Mouse (Mus musculus): ENCODE data around the gene Pafah1b2.

Pafah1b2 gene

DNA sequence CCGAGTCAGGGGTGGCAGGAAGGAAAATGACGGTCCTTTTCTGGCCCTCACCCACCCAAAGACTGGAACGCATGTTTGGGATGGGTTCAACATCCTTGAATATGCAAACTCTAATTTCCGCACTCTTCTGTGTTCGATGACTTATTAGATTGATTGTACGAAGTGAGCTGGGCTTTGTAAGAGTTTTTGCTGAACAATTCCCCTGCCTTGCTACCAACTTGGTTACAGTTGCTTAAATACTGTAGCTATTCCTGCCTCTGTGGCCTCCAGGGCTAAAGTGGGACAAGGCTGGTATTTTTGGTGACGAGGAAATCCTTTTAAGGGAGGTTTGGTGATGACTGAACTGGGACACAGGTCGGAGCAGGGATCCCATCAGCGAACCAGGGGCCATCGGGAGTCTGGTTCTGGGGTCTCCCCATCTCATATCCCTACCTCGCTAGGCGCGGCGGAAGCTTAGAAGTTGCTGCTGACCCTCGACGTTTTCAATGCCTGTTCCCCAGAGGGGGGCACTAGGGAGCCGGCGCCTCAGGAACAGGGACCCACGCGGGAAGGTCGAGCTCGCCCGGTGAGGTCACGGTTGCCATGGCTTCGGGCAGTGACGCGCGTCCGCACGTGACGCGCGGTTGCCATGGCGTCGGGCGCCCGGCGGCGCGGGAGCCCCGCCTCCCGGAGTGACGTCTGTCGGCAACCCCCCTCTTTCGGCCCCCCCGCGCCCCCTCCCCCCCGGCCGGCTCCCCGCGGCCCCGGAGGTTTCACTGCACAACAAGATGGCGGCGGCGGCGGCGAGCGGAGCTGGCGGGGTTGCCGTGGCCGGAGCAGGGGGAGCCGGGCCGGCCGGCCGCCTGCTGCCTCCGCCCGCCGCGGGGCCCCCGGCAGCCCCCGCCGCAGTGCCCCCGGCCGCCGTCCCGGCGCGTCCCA lies at the start of gene Pafah1b2, which contains the start of gene Sik3:
TSS of gene Pafah1b2 (minus strand) at position 600 of the 918 bp plus-strand sequence.
TSS of gene Sik3 (plus strand) at position 730 of the 918 bp plus-strand sequence.
- DNase-seq (ENCODE audit: low read depth): peak; percentile 88

DNA sequence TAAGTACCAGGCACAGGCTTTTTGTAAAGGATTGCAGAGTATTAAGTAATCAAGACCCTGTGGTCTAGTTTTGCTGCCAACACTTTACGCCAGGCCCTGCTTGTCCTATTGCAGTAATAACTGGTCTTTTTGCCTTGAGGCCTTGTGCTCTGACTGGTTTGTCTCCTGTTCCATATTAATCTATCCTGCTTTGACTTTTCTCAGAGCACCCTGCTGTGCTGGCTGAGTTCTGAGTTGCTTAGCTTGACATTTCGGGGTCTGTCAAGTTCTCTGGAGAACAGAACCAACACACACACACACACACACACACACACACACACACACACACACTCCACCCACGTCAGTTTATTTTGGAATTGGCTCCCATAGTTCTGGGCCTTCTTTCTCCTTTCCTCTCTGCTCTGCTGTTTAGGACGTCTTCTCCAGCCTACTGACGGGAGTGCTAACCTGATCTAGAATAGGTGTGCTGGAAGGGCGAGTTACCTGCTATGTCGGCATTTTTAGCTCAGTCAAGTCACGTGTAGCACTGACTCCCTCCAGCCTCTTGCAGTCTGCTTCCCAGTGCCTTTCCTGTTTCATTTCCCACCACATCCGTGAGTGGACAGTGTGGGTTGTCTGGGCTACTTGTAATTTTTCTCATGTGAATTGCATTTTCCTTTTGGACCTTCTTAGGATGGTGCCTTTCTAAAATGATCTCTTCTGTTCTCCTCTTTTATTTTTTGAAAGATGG lies 49.4 kb upstream of the Pafah1b2 start:
- DNase-seq (ENCODE audit: low read depth): no peak

DNA sequence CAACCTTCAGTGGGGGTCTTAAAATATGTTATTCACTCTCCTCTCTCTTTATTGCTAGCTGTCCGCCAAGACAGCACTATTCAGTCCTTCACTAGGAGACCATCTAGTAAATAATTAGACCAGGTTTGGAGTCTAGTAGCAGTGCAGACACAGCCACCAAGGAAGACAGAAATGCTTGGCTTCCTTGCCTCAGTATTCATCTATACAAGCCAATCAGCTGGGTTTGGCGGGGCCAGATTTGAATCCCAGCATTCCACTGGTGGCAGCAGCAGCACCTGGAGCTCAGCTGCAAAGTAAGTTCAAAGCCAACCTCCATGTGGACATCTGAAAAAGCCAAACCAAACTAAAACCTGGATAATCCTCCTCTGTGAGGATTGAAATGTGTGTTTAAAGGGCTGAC lies 47.8 kb upstream of the Pafah1b2 start:
- no peak for DNase-seq (ENCODE audit: low read depth)

DNA sequence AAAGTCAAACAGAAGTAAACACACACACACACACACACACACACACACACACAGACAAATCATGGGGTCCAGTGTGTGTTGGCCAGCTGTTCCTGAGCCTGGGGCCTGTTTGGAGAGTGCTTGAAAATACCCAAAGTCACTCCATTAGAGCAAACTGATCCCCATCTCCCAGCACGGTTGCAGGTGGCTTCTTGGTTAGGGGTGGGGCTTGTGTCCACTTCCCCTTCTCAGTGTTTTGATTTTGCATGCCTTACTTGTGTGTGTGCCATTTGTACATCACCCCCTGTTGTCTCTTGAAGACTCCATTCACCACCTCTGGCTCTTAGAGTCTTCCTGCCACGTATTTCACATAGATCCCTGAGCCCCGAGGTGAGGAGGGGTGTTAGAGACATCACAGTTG lies 45.6 kb upstream of the Pafah1b2 start:
- no peak for DNase-seq (ENCODE audit: low read depth)

DNA sequence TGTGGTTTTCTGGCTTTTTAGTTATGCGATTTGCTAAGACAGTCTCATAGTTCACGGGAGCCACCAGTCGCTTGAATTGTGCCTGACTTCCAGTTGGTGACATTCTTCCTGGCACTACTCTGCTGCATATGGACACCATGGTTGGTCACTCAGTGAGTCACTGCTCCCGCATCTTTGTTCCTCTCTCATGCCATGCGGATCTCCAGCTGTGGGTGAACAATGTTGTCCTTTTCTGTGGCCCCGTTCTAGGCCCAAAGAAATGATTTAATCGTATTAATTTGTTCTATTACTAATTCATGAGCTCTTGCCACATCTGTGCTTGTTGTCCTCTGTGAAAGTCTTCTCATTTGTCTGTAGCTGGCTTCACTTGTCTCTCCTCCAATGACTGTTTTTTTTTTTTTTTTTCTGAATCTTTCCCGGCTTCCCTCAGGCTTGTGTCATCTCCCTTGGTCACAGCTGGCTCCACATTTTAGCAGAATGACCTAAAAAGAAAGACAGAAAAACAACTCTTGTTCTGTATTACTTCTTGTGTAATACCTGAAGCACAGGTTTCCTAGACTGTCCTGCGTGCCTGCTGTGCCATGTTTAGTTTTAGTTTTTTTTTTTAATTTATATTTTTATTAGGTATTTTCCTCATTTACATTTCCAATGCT lies 40.6 kb upstream of the Pafah1b2 start:
- no peak for DNase-seq (ENCODE audit: low read depth)

DNA sequence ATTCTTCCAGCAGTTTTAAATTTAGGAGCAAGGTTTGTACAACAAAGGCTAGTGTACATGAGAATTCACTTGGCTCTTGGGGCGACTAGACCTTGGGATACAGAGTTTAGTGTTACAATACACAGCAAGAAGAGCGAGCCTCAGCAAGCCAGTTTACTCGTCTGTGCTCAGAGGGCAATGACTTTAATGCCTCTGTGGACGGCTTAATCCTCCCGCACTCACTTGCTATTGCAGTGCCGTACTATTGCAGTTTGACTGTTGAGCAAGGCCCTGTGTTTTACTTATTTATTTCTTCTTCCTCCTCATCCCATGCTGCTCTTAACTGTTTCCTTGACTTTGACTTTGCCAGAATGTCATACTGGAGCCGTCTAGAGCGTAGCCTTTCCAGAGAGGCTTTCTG lies 37.7 kb upstream of the Pafah1b2 start:
- DNase-seq (ENCODE audit: low read depth): no peak

DNA sequence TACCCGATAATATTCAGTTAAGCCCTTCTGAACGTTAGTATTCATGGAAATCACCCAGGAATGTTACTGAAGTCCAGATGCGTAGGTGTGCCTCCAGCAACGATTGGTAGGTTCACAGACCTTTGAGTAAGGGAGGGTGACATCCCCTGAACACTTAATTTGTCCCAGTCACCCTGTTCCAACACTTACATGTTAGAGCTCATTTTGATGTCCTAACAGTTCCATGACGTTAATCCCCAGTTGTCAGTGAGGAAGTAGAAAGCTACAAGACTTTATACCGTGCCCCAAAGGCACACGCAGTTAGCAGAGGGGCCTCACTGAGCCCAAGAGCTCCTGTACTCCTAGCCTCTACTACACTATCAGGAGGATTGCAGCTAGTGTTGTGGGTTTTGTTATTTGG lies 37.0 kb upstream of the Pafah1b2 start:
- DNase-seq (ENCODE audit: low read depth): no peak

- no peak for DNase-seq (ENCODE audit: low read depth)
Observed at GRCm38 (mm10) chr9:46046724-46047517, 34.4 kb upstream of the Pafah1b2 start.

DNA sequence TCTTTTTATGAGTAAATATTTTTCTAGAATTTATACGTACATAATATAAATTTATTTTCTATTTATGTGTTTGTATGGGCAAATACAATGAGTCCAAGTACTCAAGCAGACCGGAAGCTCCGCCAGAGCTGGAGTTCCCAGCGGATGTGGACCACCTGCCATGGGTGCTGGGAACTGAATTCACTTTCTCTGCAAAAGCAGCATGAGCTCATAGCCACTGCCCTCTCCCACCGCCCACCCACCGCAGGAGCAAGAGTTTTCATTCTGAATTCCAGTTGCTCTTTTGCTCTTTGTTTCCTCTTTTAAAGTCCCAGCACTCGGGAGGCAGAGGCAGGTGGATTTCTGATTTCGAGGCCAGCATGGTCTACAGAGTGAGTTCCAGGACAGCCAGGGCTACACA lies 31.1 kb upstream of the Pafah1b2 start:
- DNase-seq (ENCODE audit: low read depth): no peak

- no peak for DNase-seq (ENCODE audit: low read depth)
Observed at GRCm38 (mm10) chr9:46042387-46042786, 29.9 kb upstream of the Pafah1b2 start.

DNA sequence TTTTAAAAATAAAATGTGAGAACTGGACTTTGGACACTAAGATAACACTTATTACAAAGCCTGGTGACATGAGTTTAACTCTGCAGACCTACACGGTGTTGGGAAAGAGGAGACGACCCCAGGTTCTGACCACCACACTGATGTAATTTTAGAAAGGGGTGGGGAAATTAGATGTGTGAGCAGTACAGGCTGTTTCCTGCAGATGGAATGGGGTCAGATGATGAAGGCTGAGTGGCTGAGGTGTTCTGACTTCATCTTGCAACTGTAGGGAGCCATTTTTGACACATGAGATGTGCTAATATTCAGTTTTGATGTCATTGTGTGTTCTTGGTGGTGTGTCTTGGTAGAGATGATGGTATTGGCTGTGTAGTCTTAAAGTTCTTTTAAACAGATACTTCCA lies 28.7 kb upstream of the Pafah1b2 start:
- DNase-seq (ENCODE audit: low read depth): no peak

- DNase-seq (ENCODE audit: low read depth): no peak
Observed at GRCm38 (mm10) chr9:46038786-46039185, 26.3 kb upstream of the Pafah1b2 start.

GRCm38 (mm10) chr9:46036881-46037280 lies 24.4 kb upstream of the Pafah1b2 start:
- DNase-seq (ENCODE audit: low read depth): no peak

DNA sequence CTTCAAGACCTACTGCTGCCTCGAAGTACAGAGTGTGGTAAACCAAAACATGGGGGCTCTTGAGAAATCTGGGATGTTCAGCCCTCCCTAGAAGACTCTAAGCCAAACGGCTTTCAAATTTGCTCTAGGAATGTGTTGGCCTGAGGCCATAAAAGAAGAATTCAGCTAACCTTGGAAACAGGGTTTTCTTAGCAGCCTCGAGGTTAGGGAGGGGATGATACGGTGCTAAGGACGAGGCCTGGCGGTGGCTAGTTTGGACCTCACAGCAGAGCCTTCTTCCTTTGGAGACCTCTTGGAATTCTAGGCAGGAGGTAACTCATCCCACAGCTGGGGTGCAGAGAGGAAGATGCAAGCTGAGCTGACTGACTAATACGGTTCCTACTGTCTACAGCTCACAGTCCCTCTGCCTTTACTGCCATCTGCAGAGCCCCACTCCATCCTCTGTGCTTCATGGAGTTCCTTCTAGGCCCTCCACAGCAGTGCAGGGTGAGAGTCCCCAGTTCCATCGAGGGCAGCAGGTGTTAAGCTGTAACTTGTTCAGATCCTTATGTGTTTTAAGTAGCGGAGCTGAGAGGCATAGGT lies 22.9 kb upstream of the Pafah1b2 start:
- DNase-seq (ENCODE audit: low read depth): no peak

DNA sequence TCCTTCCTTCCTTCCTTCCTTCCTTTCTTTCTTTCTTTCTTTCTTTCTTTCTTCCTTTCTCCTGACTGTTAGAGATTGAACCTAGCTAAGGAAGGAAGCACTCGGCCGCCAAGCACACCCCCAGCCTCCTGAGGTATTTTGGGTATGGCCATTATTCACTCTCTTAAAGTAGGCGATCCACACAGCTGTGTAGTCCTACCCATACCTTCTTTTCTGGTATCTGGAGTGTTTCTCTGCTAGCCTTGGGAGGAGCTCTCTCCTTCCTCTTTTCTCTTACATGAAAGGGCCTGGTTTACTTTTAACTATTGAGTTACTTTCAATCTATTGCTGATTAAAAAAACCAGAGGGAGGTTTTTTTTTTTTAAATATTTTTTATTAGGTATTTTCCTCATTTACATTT lies 21.4 kb upstream of the Pafah1b2 start:
- DNase-seq (ENCODE audit: low read depth): no peak

DNA sequence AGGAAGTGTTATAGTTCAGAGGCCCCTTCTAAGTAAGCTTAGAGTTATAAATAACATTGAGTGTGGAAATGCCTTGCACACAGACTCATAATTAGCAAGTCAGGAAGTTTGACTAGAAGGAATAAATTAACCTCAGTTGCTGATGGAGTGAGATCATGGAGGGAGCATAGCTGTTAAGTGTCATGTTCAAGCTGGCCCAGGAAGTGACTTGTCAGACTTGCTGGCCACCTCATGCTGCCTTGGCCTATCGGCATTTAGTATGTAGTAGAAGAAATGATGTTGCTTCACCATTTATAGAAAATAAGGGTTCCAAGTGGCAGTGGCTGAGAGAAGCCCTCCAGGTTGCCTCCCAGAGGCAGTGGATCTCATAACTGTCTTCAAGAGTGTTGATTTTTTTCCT lies 20.6 kb upstream of the Pafah1b2 start:
- DNase-seq (ENCODE audit: low read depth): no peak

DNA sequence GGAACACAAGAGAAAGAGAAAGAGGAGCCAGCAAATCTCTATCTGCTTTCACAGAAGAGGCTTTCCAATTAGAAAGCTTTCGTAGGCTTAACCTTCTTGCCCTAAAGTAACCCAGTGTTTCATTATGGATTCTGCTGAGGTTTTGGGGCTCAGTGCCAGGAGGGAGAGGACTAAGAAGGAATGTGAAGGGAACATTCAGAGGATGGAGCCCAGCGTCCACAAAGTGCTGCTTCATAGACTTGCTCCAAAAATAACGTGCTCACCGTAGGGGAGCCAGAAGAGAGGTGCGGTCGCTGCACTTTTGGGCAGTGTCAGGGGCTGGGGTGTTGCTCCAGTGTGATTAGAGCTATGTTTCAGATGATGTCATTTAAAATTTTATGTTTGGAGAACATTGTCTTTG lies 19.7 kb upstream of the Pafah1b2 start:
- DNase-seq (ENCODE audit: low read depth): no peak

DNA sequence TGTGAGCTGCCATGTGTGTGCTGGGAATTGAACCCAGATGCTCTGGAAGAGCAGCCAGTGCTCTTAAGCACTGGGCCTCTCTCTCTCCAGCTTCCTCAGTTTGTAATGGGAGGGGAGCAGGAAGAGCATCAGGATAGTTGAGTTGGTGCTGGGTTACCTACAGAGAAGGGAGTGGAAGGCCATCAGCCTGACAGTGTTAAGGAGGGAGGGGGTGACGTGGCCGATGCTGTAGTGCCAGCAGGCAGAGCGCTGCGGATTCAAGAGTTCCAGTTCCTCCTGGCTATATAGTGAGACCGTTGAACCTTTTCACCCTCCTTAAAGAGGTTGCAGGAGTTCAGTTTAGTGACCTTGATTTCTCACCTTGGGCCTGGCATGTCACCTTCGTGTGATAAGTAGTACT lies 18.5 kb upstream of the Pafah1b2 start:
- no peak for DNase-seq (ENCODE audit: low read depth)

DNA sequence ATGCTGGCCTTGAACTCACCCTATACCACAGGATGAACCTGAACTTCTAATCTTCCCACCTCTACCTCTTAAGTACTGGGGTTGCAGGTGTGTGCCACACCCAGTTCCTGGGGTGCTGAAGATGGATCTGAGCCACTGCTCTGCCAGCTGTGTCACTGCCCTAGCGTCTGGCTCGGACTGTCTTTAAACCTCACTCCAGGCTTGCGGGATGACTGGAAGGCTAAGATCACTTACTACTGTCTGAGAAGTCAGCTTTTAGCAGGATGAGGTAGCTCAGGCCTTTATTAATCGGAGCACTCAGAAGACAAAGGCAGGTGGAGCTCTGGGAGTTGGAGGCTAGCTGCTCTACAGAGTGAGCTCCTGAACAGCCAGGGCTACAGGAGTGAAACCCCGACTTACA lies 17.7 kb upstream of the Pafah1b2 start:
- DNase-seq (ENCODE audit: low read depth): no peak

GRCm38 (mm10) chr9:46029534-46029933 lies 17.0 kb upstream of the Pafah1b2 start:
- no peak for DNase-seq (ENCODE audit: low read depth)

DNA sequence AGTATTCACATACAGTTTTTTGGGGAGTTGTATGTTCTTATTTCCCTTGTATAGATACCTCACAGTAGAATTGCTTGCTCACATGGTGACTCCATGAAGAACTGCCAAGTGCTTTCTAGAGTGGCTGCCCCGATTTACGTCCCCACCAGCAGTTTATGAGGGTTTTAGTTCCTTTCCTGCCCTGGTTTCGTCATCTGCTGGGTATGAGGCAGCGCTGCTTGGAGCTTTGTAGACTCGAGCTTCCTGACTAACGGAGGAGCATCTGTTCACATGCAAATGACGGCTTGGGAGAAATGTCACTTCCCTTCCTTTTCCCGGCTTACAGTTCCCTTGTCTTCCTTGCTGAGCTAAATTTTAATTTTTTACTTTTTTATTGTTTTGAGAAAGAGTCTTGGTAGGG lies 15.5 kb upstream of the Pafah1b2 start:
- DNase-seq (ENCODE audit: low read depth): no peak

Data from c-Kit-positive CD71-negative TER-119-negative erythroid progenitor cells, embryonic 14.5 days (primary cell).